Mouse (Mus musculus) adrenal gland (tissue): ENCODE data around the gene Mroh2a.

Experiments used
- intact Hi-C: fragments of 180-260 bp; cut with DNase I; formaldehyde crosslinking; loops from one replicate; pipeline ENCODE4 v1.15.1; 2025

Mroh2a gene

GRCm38 (mm10) chr1:88289152-88289551 lies 62.4 kb downstream of the Mroh2a start:
- intact Hi-C loops: loop anchor here (5.0 kb wide), 1 partner anchor 137 kb away; no protein-coding TSS in a partner anchor

DNA sequence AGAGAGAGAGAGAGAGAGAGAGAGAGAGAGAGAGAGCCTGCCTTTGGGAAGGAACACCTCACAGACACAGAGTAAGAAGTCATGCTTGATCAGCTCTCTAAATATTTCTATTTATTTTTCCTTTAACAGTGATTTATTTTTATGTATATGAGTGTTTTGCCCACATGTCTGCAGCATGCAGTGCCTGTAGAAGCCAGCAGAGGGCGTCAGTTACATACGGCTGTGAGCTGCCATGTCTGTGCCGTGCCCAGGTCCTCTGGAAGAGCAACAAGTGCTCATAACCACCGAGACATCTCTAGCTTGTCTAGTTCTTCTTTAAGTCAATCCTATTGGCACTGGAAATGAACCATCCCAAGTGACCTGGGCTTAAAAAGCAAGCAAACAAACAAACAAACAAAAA lies 63.1 kb downstream of the Mroh2a start:
- intact Hi-C loops: loop anchor here (5.0 kb wide), 1 partner anchor 138 kb away; no protein-coding TSS in a partner anchor

DNA sequence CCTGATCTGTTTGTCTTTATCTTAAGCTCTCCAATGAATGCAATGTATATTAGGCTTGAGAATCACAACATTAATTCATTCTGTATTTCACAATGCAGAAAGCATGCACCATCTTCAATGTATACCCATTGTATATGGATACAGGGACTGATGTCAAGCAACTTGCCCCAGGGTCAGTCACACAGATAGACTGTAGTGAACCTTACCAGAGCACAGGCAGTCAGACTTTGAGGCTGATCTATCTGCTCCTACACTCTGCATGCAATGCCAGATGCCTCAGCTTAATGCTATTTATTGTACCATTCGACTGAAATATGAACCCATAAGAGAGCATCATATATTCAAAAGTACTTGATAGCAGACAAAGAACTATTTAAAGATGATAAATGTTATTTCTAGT lies 63.7 kb downstream of the Mroh2a start:
- intact Hi-C loops: no loop called here

DNA sequence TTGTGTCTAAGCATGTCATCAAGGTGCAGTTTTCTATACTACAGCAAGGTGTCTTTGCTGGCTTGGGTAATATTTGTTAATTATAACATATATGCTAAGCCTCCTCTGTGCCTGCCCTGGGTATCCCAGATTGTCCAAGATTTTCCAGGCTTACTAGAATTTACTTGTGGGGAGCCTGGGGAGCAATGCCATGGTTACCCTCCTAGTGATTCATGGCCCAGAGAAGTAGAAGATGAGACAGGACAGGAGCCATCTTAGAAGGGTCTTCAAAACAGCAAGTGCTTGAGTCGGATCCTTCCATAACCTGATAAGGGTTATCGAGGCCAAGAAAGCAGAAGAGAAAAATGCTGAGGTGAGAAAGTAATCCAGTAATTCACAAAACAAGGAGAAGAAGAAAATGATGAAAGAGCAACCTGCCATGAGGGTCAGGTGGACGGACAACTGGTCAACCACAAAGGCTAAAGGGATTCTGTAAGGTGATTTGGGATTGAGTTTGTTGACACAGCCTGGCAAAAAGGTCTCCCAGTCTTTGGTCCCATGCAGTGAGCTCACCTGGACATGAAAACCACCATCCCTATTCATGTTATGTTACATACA lies 64.7 kb downstream of the Mroh2a start:
- intact Hi-C loops: no loop called here

DNA sequence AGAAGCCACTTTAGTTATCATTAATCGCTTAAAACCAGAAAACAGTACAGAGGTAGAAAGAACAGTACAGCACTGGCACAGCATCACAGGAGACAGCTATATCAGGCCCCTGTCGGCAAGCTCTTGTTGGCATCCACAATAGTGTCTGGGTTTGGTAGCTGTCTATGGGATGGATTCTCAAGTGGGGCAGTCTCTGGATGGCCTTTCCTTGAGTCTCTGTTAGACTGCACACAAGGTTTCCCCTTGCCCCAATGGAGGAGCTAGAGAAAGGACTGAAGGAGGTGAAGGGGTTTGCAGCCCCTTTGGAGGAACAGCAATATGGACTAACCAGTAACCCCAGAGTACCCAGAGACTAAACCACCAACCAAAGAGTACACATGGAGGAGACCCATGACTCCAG lies 65.3 kb downstream of the Mroh2a start:
- intact Hi-C loops: no loop called here

DNA sequence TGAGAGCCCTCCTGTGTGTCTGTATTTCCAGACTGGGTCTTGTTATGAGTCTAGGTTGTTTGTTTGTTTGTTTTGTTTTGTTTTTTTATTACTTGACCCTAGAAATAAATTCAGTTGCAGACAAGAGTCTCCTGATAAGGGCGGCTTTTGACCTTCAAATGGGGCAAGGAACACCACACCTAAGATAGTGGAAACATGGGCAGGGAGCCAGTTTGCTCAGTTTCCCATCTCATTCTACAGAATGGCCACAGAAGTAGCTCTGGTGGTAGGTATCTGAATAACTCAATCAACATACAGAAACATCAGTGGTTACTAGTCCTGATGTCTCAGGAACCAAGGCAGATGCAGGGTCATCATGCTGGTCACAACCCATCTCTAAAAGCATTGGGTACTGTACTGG lies 67.9 kb downstream of the Mroh2a start:
- intact Hi-C loops: no loop called here

DNA sequence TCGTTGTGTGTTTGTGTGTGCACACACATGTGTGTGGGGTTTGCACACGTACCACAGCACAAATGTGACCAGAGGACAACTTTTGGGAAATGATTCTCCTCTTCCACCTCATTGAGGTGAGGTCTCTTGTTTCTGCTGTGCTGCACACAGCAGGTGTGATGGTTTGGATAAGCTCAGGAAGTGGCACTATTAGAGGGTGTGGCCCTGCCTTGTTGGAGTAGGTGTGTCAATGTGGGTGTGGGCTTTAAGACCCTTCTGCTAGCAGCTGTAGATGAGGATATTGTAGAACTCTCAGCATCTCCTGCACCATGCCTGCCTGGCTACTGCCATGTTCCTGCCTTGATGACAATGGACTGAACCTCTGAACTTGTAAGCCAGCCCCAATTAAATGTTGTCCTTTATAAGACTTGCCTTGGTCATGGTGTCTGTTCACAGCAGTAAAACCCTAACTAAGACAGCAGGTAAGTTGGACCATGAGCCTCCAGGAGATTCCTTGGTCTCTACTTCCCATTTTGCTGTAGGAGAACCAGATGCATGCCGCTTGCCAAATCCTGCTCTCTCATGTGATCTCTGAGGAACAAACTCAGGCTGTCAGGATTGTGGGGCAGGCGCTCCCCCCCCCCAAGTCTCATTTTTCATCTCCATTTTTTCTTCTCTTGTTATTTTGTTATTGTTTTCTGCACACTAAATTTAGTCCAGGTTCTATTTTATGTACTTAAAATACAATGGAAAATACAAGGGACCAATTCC lies 69.6 kb downstream of the Mroh2a start:
- intact Hi-C loops: no loop called here

DNA sequence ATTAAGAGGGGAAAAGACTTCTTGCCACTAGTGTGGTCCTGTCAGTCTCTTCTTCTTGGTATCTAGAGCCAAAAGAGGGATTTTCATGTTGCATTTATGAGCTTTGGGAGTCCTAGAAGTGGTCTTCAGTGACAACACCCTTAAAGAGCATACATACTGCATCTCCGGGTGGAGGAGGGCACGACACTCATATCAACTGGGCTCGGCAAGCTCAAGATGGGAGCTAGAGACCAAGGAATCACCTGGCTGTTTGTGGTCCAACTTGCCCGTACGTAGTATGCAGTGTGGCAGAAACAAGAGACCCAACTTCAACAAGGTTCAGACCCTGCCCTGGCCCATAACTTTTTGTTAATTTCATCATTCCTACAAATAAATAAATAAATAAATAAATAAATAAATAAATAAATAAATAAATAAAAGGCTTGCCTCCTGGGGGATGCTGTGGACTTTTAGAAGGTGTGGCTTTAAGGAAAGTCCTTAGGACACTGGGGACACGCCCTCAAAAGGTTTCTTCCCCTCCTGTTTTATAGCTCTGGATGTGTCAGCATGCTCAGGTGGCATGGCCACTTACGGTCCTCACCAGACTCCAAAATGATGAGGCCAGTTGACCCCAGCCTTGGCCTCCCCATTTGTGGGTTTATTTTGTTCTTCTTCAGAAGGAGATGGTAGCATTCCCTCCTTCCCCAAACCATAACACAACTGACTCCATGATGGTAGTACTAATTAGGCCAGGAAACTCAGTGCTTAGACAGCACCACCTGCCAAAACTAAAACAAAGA lies 70.9 kb downstream of the Mroh2a start:
- intact Hi-C loops: no loop called here

GRCm38 (mm10) chr1:88298686-88299528 lies 72.1 kb downstream of the Mroh2a start:
- intact Hi-C loops: no loop called here

GRCm38 (mm10) chr1:88299529-88299945 lies 72.8 kb downstream of the Mroh2a start:
- intact Hi-C loops: no loop called here

DNA sequence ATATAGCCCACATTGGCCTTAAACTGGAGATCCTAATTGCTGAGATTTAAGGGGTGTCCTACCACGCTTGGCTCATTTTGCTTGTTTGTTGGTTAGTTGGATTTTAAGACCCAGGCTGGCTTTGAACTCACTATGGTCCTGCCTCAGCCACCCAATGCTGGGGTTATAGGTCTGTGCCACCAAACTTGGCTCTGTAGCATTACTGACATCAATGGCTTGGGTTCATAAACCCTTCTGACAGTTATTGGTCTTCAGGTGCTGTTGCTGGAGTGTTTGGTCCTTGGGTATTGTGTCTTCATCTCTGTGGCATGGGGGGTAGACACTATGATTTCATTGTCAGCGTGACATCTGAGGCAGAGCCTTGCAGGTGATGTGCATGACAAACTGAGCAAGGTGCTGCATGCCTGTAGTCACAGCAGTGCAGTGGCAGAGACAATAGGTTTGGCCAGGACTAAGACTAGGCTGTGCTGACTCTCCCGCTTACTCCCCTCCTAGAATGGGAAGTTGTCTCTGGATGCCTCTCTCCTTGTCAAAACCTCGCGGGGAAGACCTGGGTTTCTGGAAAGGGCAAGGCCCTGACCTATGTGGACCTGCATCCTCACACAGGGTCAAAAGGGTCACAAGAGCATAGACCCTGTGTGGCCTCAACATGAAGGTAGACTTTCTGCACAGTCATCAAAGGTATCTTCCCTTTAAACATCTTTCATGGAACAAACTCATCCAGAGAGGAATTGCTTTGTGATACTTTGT lies 73.7 kb downstream of the Mroh2a start:
- intact Hi-C loops: no loop called here

DNA sequence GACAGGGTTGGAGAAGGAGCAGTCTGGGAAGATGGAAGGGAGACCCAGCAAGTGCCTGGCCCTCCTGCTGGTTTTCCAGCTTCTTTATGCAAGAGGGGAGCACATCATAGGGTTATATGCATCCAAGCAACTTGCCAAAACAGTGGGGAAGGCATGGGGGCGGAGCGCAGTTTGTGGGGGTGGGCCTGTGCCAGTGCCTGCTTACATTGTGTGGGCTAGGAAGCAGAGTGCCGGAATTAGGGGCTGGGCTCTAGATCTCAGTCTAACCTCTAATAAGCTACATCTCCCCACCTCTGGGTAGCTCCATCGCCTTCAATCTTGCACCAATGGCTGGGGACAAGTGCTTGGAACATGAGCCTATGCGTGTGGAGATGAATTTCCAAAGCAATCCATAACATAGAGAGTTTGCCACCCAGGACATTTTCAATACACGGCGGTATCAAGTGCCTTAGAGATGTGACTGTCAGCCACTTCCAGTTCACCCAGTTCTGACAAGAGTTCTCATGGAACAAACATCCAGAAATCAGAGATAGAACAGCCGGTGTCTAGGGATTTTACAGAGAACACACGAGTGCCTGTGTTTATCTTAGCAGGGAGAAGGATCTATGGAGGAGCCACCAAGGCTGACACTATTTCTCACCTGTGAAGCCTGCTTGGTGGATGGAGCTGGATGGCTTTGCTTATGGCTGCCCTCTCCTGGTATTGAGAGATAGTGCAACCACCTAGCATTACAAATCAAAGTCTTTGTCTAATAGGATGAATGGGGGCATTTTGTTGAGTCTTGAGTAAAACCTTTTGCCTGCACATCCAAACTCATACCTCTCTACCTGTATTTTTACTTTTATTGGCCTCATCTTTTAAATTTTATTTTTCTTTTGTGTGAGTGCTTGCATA lies 74.6 kb downstream of the Mroh2a start:
- intact Hi-C loops: no loop called here

DNA sequence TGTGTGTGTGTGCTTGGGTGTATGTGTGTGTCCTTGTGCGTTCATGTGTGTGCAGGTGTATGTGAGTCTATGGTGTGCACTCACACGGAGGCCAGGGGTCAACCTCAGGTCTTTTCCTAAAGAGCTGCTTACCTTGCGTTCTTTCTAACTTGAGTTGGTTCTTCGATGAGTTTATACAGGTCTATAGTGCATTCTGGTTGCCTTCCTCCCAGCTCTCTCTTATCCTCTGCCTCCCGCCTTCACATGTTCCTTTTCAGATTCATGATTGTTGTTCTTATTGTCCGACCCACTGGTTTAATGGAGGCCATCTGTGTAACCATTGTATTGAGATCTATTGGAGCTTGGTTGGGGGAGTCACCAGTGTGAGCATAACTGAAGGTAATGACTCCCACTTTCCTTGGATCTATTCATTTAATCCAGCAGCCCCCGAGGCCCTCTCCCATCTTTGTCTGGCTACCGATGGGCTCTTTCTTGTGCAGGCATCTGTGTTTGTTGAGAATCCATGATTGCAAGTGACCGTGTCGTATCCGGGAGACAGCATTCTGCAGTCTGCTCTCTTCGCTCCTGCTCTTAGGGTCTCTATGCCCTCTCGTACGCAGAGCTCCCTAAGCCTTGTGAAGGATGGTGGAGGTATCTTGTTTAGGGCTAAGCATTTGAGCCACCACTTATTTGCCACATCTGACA lies 75.4 kb downstream of the Mroh2a start:
- intact Hi-C loops: no loop called here

DNA sequence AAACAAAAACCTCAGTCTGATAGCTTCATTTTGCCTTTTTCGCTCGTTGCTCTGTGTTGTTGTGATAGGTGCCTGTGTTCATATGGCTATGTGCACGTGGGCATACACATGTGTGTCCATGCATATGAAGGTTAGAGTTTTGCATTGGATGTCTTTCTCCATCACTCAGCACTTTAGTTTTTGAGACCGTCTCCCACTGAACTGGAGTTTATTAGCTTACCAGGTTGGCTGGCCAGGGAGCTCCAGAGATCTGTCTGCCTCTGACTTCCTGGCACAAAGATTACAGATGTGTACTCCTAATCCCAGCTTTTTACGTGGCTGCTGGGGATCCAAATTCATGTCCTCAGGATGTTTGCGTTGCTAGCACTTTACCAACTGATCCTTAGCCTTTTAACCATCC lies 77.0 kb downstream of the Mroh2a start:
- intact Hi-C loops: no loop called here

DNA sequence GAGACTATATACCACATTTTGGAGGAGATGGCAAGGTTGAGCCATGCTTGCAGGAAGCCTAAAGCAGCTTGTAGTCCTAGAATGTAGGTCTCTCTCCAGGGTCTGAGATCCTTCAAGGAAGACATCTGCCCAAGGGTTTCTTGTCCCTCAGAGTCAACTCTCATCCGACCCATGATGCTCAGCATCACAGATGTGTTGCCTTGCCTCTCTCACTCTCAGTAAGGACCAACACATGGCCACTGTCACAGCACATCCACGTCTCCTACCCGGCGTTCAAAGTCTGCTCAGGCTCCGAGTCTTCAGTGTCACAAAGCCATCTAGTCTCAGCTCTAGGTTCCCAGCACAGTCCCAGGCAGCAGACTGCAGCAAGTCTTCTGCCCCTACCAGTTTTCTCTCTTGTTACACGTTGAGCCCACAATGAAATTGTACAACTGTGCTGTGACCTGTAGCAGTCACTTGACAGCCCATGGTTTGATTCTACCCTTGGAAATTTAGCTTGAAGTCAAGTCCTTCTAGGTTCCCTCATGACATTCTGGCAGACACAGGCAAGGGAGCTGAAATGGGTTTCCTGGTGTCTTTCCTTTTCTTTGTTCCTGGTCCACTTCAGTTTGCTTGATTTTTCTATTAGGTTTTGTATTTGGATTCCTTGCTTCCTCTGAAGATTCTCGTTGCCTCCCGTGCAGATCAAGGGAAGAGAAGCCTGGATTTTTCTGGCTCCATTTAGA lies 77.6 kb downstream of the Mroh2a start:
- intact Hi-C loops: no loop called here

DNA sequence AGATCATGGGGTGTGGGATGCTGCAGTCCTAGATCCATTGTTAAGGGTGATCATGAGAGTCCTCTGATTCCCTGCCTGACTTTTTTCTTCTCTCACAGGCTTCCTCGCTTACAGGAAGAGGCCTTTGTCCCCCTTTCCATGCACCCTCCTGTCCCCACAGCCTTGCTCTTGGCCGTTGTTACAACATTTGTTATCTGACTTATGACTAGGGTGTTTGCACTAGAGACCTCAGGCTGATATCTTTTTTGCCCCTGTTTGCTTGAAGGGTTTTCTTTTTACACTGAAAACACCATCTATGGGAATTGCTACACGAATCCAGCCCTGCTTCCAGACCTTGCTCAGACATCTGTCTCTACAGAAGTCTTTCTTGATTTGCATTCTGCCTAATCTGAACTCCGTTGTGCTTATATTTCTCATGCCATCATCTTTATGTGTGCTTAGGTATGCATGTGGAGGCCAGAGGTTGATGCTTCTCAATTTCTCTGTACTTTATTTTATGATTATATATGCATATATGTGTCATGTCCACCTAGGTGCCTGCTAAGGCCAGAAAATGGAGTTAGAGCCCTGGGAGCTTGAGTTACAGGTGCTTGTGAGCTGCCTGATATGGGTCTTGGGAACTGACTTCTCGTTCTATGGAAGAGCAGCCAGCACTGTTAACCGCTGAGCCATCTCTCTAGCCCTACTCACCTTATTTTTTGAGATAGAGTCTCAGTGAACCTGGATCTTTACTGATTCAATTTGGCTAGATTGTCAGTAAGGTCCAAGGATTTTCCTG lies 78.4 kb downstream of the Mroh2a start:
- intact Hi-C loops: no loop called here

GRCm38 (mm10) chr1:88306543-88306942 lies 79.8 kb downstream of the Mroh2a start:
- intact Hi-C loops: no loop called here

- intact Hi-C loops: no loop called here
These were observed 80.4 kb downstream of the Mroh2a start for GRCm38 (mm10) chr1:88307180-88307579.
